Mouse (Mus musculus): ENCODE data around the gene H2afz. TPM values are rescaled to one million over a fixed set of nuclear protein-coding genes. Genes with fewer than 3 reads are reported as not detected.
"Not testable (repeated sequence)": the region's sequence is repeated elsewhere in the genome, so short reads cannot be mapped to it uniquely, and the experiment has no call there.

Gene H2afz
- polyA plus RNA-seq, 1 experiment from 2014 or later = 1,483 TPM

DNA sequence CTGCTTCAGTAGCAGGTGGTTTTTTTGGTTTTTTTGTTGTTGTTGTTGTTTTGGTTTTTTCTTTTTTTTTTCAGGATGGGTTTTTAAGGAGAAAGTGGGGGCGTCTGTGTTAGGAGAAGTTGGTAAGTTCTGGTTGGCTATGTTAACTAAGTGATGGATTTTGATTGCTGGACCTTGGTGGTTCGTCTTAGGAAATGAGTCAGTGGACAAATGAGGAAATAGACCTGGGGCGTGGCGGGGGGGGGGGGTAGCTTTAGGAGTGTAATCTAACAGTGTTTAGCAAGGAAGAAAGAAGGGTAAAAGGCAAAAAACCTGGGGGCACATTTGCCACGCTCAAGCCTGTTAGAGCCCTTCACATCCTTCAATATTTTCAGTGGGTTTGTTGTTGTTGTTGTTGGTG is 17.7 kb upstream of the H2afz start:
- H3K4me3 ChIP-seq (replicated peaks) = no peak overlapping the region
- no peaks in the 10 kb centered on the region for H3K4me1 ChIP-seq
- 75% methylated on average over 5 of the region's 5 CpGs for WGBS
- H3K27me3 ChIP-seq (replicated peaks) = no peaks in the 10 kb centered on the region
- H3K4me2 ChIP-seq = no peak overlapping the region
- H3K27ac ChIP-seq = no peak overlapping the region
- ATAC-seq (ENCODE audit: insufficient read depth, low FRiP score, low read depth) = no peak
- H3K9ac ChIP-seq = no peak overlapping the region
- H3K9me3 ChIP-seq = no peaks in the 10 kb centered on the region
- no peaks in the 10 kb centered on the region for H3K36me3 ChIP-seq

DNA sequence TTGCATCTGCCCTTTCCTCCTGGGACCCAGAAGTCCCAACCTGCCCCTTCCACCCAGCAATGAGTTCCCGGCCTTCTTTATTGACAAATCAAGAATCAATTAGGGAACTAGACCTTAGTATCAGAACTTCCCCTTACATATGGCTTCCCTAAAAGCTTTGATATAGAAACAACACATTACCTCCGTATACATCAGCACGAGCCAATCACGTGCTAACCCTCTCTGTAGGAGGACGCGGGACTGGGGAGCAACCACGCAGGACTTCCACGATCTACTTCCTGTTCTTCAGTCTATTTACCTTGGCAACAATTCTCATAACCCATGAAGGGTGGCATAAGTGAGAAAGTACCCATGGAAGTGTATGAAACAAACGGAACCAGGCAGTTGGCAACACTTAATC is 15.9 kb upstream of the H2afz start:
- Histone ChIP-seq H3K4me1 (no peaks in the 10 kb centered on the region), H3K4me2 (no peak overlapping the region), H3K27ac (no peak overlapping the region), H3K9ac (no peak overlapping the region), H3K9me3 (no peaks in the 10 kb centered on the region), H3K36me3 (no peaks in the 10 kb centered on the region), H3K27me3 (replicated peaks) (no peaks in the 10 kb centered on the region), H3K4me3 (replicated peaks) (no peak overlapping the region)
- no peak for ATAC-seq (ENCODE audit: insufficient read depth, low FRiP score, low read depth)
- 86% methylated on average over 9 of the region's 9 CpGs for WGBS

DNA sequence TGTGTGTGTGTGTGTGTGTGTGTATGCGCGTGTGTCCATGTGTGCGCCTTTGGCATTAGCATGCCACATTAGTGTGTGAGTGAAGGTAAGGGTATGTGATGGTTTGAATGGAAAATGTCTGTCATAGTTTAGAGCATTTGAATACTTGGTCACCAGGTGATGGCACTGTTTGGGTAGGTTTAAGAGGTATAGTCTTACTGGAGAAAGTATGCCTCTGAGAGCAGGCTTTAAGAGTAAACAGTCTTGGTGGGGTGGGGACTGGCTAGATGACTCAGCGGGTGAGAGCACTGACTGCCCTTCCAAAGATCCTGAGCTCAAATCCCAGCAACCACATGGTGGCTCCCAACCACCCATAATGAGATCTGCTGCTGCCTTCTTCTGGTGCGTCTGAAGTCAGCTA is 14.6 kb upstream of the H2afz start:
- Histone ChIP-seq H3K4me1 (no peaks in the 10 kb centered on the region), H3K9ac (no peak overlapping the region), H3K27ac (no peak overlapping the region), H3K4me3 (replicated peaks) (no peak overlapping the region), H3K27me3 (replicated peaks) (no peaks in the 10 kb centered on the region), H3K9me3 (no peaks in the 10 kb centered on the region), H3K36me3 (no peaks in the 10 kb centered on the region), H3K4me2 (no peak overlapping the region)
- 80% methylated on average over 5 of the region's 5 CpGs for WGBS
- ATAC-seq (ENCODE audit: insufficient read depth, low FRiP score, low read depth) = no peak; the same call in 1 of the 2 replicates

DNA sequence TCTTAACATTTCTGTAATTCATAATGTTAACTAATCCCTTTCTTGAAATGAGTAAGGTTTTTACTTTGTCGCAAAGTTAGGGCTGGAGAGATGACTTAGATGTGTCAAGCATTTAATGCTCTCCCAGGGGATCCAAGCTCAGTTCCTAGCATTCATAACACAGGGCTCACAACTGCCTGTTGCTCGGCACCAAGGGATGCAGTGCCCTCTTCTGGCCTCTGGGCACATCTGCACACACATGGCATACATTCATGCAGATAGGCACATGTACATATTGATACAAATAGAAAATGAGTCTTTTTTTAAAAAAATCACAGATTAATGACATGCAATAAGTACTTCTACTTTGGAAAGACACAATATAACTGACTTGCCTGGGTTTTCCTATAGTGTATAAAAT is 13.1 kb upstream of the H2afz start:
- Histone ChIP-seq H3K27ac (no peak overlapping the region), H3K4me1 (no peaks in the 10 kb centered on the region), H3K4me3 (replicated peaks) (no peak overlapping the region), H3K9me3 (no peaks in the 10 kb centered on the region), H3K9ac (no peak overlapping the region), H3K27me3 (replicated peaks) (no peaks in the 10 kb centered on the region), H3K36me3 (no peaks in the 10 kb centered on the region), H3K4me2 (no peak overlapping the region)
- WGBS = 84% methylated on average over 2 of the region's 2 CpGs
- ATAC-seq (ENCODE audit: insufficient read depth, low FRiP score, low read depth) = no peak

DNA sequence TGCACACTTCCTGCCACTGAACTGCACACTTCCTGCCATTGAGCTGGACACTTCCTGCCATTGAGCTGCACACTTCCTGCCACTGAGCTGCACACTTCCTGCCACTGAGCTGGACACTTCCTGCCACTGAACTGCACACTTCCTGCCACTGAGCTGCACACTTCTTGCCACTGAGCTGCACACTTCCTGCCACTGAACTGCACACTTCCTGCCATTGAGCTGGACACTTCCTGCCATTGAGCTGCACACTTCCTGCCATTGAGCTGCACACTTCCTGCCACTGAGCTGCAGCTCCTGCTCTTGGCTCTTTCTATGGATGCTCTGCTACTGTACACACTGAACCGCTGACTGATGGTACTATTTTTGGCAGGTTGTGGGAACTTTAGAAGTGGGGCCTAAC is 11.3 kb upstream of the H2afz start:
- H3K4me3 ChIP-seq (replicated peaks); H3K27me3 ChIP-seq (replicated peaks); H3K4me2 ChIP-seq; H3K36me3 ChIP-seq; ATAC-seq (ENCODE audit: insufficient read depth, low FRiP score, low read depth); H3K27ac ChIP-seq; H3K4me1 ChIP-seq; H3K9me3 ChIP-seq; H3K9ac ChIP-seq: not testable (repeated sequence)
- WGBS = 87% methylated on average over 1 of the region's 1 CpGs

DNA sequence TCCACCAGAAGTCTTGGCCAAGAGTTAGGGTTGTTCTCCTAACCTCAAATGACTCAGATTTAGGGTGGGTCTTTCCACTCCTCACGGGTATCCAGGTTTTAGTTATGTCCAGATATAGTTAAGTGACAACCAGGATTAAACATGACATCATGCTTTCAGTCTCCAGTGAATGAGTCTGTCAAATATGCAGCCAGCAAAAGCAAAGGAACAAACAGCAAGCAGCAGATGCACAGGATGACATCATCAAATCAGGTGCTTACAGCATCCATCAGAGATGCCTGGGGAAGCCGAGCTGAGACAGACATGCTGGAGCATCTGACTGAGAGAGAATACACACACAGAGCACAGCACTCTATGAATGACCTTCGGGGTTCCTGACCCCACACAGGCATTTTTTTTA is 9.0 kb upstream of the H2afz start:
- Histone ChIP-seq H3K27me3 (replicated peaks) (no peaks in the 10 kb centered on the region), H3K9ac (no peak overlapping the region), H3K4me3 (replicated peaks) (no peak overlapping the region), H3K36me3 (no peaks in the 10 kb centered on the region), H3K9me3 (no peaks in the 10 kb centered on the region), H3K4me1 (0 out of 2 replicates have a peak, but pooled peaks cover under 1% of the 10 kb centered on the region), H3K4me2 (no peak overlapping the region), H3K27ac (no peak overlapping the region)
- 53% methylated on average over 3 of the region's 3 CpGs for WGBS
- ATAC-seq (ENCODE audit: insufficient read depth, low FRiP score, low read depth) = no peak

DNA sequence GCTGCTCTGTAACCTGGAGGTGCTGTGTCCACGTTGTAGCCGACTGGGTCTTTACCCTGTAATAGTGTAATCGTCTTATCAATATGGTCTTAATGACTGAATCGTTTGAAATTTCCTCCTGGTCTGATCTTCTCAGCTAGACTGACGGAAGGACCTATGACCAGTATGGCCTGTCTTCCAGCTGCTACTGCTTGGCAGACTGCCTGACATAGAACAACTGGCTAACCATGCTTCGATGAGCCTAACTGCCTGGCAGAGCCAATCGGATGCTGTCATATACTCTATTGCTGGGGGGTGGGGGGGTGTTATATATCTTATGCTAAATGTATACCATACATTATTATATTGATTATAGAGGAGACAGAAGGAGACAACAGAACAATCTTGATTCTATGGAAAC is 8.2 kb upstream of the H2afz start:
- WGBS = 53% methylated on average over 7 of the region's 7 CpGs
- Histone ChIP-seq H3K27me3 (replicated peaks) (no peaks in the 10 kb centered on the region), H3K4me2 (no peak overlapping the region), H3K36me3 (no peaks in the 10 kb centered on the region), H3K4me1 (0 out of 2 replicates have a peak, but pooled peaks cover 3% of the 10 kb centered on the region), H3K27ac (no peak overlapping the region), H3K9ac (no peak overlapping the region), H3K9me3 (no peaks in the 10 kb centered on the region), H3K4me3 (replicated peaks) (no peak overlapping the region)
- ATAC-seq (ENCODE audit: insufficient read depth, low FRiP score, low read depth) = no peak

DNA sequence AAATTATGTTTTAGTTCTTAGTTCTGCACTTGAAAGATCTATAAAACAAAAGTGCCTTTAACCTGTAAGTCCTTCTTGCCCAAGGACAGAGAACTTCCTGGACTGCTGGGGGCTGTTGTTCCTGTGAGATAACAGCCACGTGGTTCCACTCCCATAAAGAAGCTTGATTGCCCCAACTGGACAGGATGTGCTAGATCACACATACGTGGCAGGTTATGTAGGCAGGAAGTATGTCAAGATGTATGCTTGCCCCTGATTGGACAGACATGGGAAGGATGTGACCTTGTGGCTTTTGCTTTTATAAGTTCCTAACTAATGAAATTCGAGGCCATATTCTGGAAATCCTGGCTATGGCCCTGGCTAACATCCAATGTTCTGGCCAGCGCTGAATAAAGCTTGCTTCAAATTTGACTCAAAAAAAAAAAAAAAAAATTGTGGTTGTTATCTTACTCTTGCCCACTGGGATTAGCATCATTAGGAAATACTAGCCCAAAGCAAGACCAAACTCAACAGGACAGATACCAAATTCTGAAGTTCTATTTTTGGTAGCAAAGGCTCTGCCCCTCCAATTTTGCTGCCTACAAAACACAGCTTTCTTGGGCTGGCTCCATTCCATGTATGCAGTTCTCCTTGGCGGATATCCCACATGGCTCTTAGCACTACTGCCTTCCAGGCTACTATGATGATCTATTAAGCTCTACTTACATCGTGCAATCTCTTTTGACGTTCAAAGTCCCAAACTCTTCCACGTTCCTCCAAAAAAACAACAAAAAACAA is 3.7 kb upstream of the H2afz start:
- Histone ChIP-seq H3K9ac (no peak overlapping the region), H3K9me3 (no peaks in the 10 kb centered on the region), H3K4me1 (0 out of 2 replicates have a peak, but pooled peaks cover 3% of the 10 kb centered on the region), H3K4me2 (no peak overlapping the region), H3K36me3 (no peaks in the 10 kb centered on the region), H3K27ac (peak overlapping the region; percentile 65; the same call in 1 of the 2 replicates), H3K4me3 (replicated peaks) (no peak overlapping the region), H3K27me3 (replicated peaks) (no peaks in the 10 kb centered on the region)
- no peak for ATAC-seq (ENCODE audit: insufficient read depth, low FRiP score, low read depth)
- whole genome bisulfite sequencing = 44% methylated on average over 8 of the region's 8 CpGs

DNA sequence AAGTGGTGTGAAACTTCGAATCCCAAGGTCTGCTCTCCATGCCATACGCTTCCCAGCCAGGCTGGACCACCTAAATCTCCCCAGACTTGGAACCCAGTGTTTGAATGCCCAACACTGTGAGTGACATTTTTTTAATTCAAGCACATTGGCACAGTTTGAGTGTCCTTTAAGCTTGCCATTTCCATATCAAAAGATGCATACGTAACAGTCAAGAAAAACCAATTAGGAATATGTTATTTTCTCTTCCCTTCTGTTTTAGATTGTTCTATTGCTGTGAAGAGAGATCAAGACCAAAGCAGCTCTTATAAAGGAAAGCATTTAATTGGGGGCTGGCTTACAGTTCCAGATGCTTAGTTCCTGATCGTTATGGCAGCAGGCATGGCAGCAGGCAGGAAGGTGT is 2.9 kb upstream of the H2afz start:
- H3K27ac ChIP-seq = no peak overlapping the region
- no peak overlapping the region for H3K9ac ChIP-seq
- H3K9me3 ChIP-seq = no peaks in the 10 kb centered on the region
- H3K4me3 ChIP-seq (replicated peaks) = no peak overlapping the region
- no peaks in the 10 kb centered on the region for H3K36me3 ChIP-seq
- H3K27me3 ChIP-seq (replicated peaks) = no peaks in the 10 kb centered on the region
- 93% methylated on average over 4 of the region's 4 CpGs for WGBS
- 0 out of 2 replicates have a peak, but pooled peaks cover 3% of the 10 kb centered on the region for H3K4me1 ChIP-seq
- ATAC-seq (ENCODE audit: insufficient read depth, low FRiP score, low read depth) = no peak
- no peak overlapping the region for H3K4me2 ChIP-seq

DNA sequence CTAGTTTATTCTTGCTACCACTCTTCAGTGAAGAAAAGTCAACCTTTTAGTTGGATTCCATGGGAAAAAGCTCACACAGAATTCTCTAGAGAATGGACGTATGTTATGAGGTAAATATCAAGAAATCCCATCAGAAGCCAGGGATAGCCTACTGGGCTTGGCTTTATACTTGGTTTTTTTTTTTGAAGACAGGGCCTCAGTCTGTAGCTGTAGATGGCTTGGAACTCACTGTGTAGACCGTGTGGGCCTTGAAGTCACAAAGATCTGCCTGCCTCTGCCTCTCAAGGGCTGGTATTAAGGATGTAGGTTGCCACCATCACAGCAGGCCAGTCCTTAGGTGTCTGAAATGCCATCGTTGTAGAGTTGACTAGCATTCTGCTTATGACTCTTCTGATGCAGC is 1.7 kb upstream of the H2afz start:
- ATAC-seq (ENCODE audit: insufficient read depth, low FRiP score, low read depth) = no peak
- Histone ChIP-seq H3K9me3 (no peaks in the 10 kb centered on the region), H3K4me1 (0 out of 2 replicates have a peak, but pooled peaks cover 10% of the 10 kb centered on the region), H3K4me3 (replicated peaks) (no peak overlapping the region), H3K27ac (no peak overlapping the region), H3K36me3 (no peaks in the 10 kb centered on the region), H3K4me2 (no peak overlapping the region), H3K27me3 (replicated peaks) (no peaks in the 10 kb centered on the region), H3K9ac (no peak overlapping the region)
- 91% methylated on average over 3 of the region's 3 CpGs for WGBS

DNA sequence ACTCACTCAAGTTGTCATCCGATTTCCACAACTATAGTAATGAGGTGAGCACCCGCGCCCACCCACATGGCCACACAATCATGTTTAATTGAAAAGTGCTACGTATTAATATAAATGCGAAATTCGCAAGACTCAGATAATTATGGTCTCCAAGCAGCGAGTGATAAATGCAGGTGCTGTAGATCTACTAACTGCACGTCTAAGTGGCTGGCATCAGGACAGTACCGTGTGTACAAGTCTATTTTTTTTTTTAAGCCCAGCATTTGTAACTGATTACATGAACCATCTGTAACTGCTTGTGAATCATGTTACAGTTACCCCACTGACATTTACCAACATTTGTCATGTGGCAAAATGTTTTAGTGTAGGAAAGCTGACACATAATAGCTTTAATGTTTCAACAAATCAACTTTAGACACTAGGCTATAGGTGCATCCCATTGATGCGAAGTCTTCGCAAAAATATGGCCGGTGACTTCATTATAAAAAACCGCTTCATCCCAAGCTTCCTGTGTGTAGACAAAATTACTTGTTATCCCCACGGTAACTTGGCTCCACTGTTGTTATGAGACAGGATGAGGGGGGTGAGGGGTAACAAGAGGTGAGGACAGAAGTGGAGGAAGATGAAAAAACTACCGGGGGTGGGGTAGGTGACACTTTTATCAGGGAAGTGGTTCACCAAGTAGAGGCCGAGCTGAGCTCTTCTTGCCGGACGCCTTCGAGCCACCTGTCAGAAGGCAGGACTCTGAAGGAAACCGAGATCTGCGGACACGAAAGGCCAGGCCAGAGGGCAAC is 760 bp upstream of the H2afz start:
- Histone ChIP-seq H3K9ac (peak overlapping the region; percentile 23; the same call in 1 of the 2 replicates), H3K4me3 (replicated peaks) (peak overlapping the region; percentile 77), H3K27me3 (replicated peaks) (no peaks in the 10 kb centered on the region), H3K9me3 (no peaks in the 10 kb centered on the region), H3K4me2 (peak overlapping the region; percentile 55), H3K36me3 (no peaks in the 10 kb centered on the region), H3K27ac (peak overlapping the region; percentile 85), H3K4me1 (0 out of 2 replicates have a peak, but pooled peaks cover 10% of the 10 kb centered on the region)
- 30% methylated on average over 22 of the region's 22 CpGs for WGBS
- no peak for ATAC-seq (ENCODE audit: insufficient read depth, low FRiP score, low read depth)

Data from stomach, embryonic 15.5 days (tissue).